Mouse (Mus musculus) E14TG2a.4 (cell line): ENCODE data around the gene Gm20388.

Experiments used
- CTCF ChIP-seq: conservative IDR thresholded peaks from 2 replicates; pipeline ENCODE4 v1.5.1; 2014; ENCODE audit warnings: low read length
- NANOG ChIP-seq: IDR thresholded peaks from 2 replicates; pipeline ENCODE4 v1.6.1; 2014; ENCODE audit warnings: borderline replicate concordance, low read length, mixed read lengths

GRCm38 (mm10) chr8:122080347-122080746 lies 2169.7 kb downstream of the Gm20388 start:
- TF ChIP-seq CTCF (no peak), NANOG (no peak)
